Mouse (Mus musculus): ENCODE results near the gene Pop7.

GRCm38 (mm10) chr5:137519691-137520550 is 17.6 kb upstream of the Pop7 start:
- TF ChIP-seq JUND (IDR thresholded peaks at IDR 0.05; ENCODE audit: low read depth, low read length) (no peak), NELFE (IDR thresholded peaks at IDR 0.05; ENCODE audit: low read depth, low read length) (no peak), CTCF (IDR thresholded peaks at IDR 0.05 in 2 of 3, conservative IDR thresholded peaks at IDR 0.05 in 1 of 3; ENCODE audit: control insufficient read depth in 1 of 3, insufficient read depth in 1 of 3, low read depth in 2 of 3, low read length in 3 of 3, poor library complexity in 1 of 3, severe bottlenecking in 1 of 3) (no peak), ZNF384 (IDR thresholded peaks at IDR 0.05; ENCODE audit: low read depth, low read length) (no peak)
